Mouse (Mus musculus) cerebellum, adult 2 months (tissue): ENCODE data around the gene Nuf2.

Experiments used
- CTCF ChIP-seq: fragments of 200-500 bp; IDR thresholded peaks from 2 replicates; pipeline ENCODE4 v1.5.1; 2011; ENCODE audit warnings: low read depth, mild to moderate bottlenecking, control low read depth, low read length, moderate library complexity, borderline replicate concordance; ENCODE audit not compliant: insufficient read depth
- POLR2A ChIP-seq: fragments of 200-500 bp; IDR thresholded peaks from 2 replicates; pipeline ENCODE4 v1.6.1; 2011; ENCODE audit warnings: low read length, control low read depth, borderline replicate concordance; ENCODE audit not compliant: insufficient read depth

DNA sequence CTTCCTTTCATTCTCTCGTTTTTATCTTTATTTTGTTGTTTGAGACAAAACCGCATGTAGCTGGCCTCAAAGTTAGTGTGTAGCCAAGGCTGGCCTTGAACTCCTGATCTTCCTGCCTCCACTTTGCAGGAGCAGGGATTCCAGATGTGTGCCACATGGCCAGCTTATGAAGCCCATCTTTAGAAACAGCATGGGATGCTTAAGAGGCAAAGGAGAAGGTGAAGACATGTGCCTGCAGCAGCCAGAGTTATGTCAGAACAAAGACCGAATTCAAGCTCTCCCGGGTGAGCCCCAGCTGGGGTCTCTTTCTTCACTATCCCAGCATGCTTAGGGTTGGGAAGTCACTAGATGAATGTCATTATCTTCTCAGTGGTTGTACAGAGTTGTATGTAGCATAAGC is 46.7 kb downstream of the Nuf2 start:
- TF ChIP-seq CTCF (no peak), POLR2A (no peak)
